Mouse (Mus musculus) myocyte (in vitro differentiated cells): ENCODE results near the gene Fdx1l.

Source experiments
- E2F4 ChIP-seq: IDR thresholded peaks from one replicate; pipeline ENCODE4 v1.6.1; 2011; ENCODE audit warnings: mild to moderate bottlenecking, control low read depth, moderate library complexity; ENCODE audit not compliant: insufficient read depth
- POLR2A ChIP-seq: IDR thresholded peaks from one replicate; pipeline ENCODE4 v1.6.1; 2011; ENCODE audit warnings: low read depth, mild to moderate bottlenecking, control low read depth, moderate library complexity; ENCODE audit not compliant: insufficient read length
- TCF12 ChIP-seq: IDR thresholded peaks from one replicate; pipeline ENCODE4 v1.6.1; 2011; ENCODE audit warnings: mild to moderate bottlenecking, control low read depth; ENCODE audit not compliant: poor library complexity, insufficient read depth, severe bottlenecking
- USF1 ChIP-seq: IDR thresholded peaks from one replicate; pipeline ENCODE4 v1.6.1; 2011; ENCODE audit warnings: low read depth, mild to moderate bottlenecking, control low read depth, moderate library complexity

DNA sequence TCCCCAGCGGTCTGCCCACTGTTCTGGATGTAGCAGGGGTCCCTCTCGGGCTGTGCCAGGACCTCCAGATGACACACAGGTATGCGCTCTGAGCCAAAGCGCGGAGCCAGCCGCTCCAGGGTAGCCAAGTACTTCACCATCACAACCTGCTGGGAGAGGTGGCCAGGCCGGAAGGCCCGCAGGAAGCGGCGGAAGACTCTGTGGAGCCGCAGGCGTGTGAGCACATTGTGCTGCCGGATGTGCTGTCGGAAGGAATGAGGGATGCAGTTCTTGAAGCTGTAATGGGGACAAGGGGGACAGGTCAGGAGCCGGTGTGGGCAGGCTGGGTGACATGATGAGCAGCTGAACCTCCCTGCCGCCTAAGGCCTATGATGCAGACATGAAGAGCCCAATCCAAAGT lies 48.1 kb upstream of the Fdx1l start:
- TF ChIP-seq TCF12 (no peak), E2F4 (no peak), USF1 (no peak), POLR2A (no peak)
